Mouse (Mus musculus) neural tube, embryonic 11.5 days (tissue): ENCODE measurements at regions not wholly inside any gene's neighbourhood (a gene's known extent, or its start where the extent isn't known, plus 50 kb on each side); places are given as distances from the start of the nearest gene placed in this dataset.

ENCODE experiments used
- ATAC-seq: fragments of 200-750 bp; cut with Nextera tagmentation; 2 replicates; pipeline ENCODE4 v1.8.0; 2017; ENCODE audit warnings: moderate number of reproducible peaks, mild to moderate bottlenecking, moderate TSS enrichment, moderate library complexity; ENCODE audit not compliant: insufficient read depth, low FRiP score, low TSS enrichment
- DNase-seq: peaks from one replicate; pipeline ENCODE4 v3.0.0-alpha.2; 2015; ENCODE audit warnings: low spot score
- H3K27ac ChIP-seq: fragments of 300-500 bp; sonication (generic); 2 replicates; pipeline ENCODE4 v1.5.1; 2014; ENCODE audit warnings: low read depth, mild to moderate bottlenecking, low read length
- H3K27me3 ChIP-seq: fragments of 300-500 bp; sonication (generic); 2 replicates; pipeline ENCODE4 v1.6.1; 2014; ENCODE audit warnings: mild to moderate bottlenecking, low read length, mixed read lengths; ENCODE audit not compliant: control insufficient read depth, insufficient read depth
- H3K36me3 ChIP-seq: fragments of 300-500 bp; sonication (generic); 2 replicates; pipeline ENCODE4 v1.6.1; 2014; ENCODE audit warnings: mild to moderate bottlenecking, low read length, moderate library complexity, mixed read lengths; ENCODE audit not compliant: control insufficient read depth, insufficient read depth
- H3K4me1 ChIP-seq: fragments of 300-500 bp; sonication (generic); 2 replicates; pipeline ENCODE4 v1.6.1; 2014; ENCODE audit warnings: low read length, mixed read lengths; ENCODE audit not compliant: control insufficient read depth, insufficient read depth
- H3K4me2 ChIP-seq: fragments of 300-500 bp; sonication (generic); 2 replicates; pipeline ENCODE4 v1.6.1; 2014; ENCODE audit warnings: low read depth, mild to moderate bottlenecking, moderate library complexity
- H3K4me3 ChIP-seq: fragments of 300-500 bp; sonication (generic); 2 replicates; pipeline ENCODE4 v1.5.1; 2014; ENCODE audit warnings: low read depth, low read length
- H3K9ac ChIP-seq: fragments of 300-500 bp; sonication (generic); 2 replicates; pipeline ENCODE4 v1.6.1; 2014; ENCODE audit warnings: mild to moderate bottlenecking, low read length
- H3K9me3 ChIP-seq: fragments of 300-500 bp; sonication (generic); 2 replicates; pipeline ENCODE4 v1.6.1; 2016; ENCODE audit warnings: low read length; ENCODE audit not compliant: control insufficient read depth
- WGBS: fragments of 180-500 bp; shearing (Covaris S2); extraction: QIAGEN DNeasy Blood & Tissue Kit; methylation state at CpG from one replicate; pipeline ENCODE4 v1.1.7; 2014; 5-methylcytosine and 5-hydroxymethylcytosine counted together

DNA sequence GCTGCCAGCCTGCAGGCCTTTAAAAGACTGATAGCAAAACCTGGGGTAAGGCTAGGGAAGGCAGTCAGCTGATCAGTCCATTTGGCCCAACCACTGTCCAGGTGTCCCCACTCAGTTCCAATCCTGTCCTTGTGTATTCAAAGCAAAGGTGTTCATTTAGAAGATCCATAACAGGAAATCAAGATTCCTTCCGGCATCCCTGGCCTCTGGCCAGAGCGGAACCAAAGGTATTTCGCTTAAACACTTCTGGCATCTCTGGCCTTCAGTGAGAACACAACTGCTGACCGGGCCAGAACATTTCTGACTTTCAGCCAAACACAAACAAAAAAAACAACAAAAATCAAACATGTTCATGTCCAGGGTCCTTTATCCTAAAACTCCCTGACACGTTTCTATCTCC lies 102.3 kb downstream of the Hsd17b3 start:
- ATAC-seq (no peak), DNase-seq (no peak)
- no peaks in the 10 kb centered on the region for H3K9me3 ChIP-seq
- 89% methylated on average over 5 of the region's 5 CpGs for WGBS
- H3K27me3 ChIP-seq, result no peaks in the 10 kb centered on the region
- H3K36me3 ChIP-seq, result no peaks in the 10 kb centered on the region
- no peak overlapping the region for H3K9ac ChIP-seq
- H3K4me3 ChIP-seq, result no peak overlapping the region
- H3K27ac ChIP-seq, result no peak overlapping the region
- peaks cover 4% of the 10 kb centered on the region; the same call in 1 of the 2 replicates for H3K4me1 ChIP-seq
- H3K4me2 ChIP-seq, result no peak overlapping the region

GRCm38 (mm10) chr13:63985590-63985989 lies 103.4 kb downstream of the Hsd17b3 start:
- WGBS, result 4% methylated on average over 4 of the region's 4 CpGs
- Histone ChIP-seq H3K9ac (no peak overlapping the region), H3K9me3 (no peaks in the 10 kb centered on the region), H3K4me1 (peaks cover 3% of the 10 kb centered on the region), H3K36me3 (no peaks in the 10 kb centered on the region), H3K27ac (no peak overlapping the region), H3K27me3 (no peaks in the 10 kb centered on the region), H3K4me3 (no peak overlapping the region), H3K4me2 (no peak overlapping the region)
- DNase-seq (no peak), ATAC-seq (peak; percentile 68; the same call in 1 of the 2 replicates)

GRCm38 (mm10) chr13:63985086-63985485 lies 103.9 kb downstream of the Hsd17b3 start:
- H3K4me1 ChIP-seq, result peaks cover 7% of the 10 kb centered on the region
- WGBS, result 73% methylated on average over 5 of the region's 5 CpGs
- ATAC-seq (no peak), DNase-seq (no peak)
- no peak overlapping the region for H3K4me3 ChIP-seq
- no peak overlapping the region for H3K4me2 ChIP-seq
- H3K27ac ChIP-seq, result no peak overlapping the region
- H3K9me3 ChIP-seq, result no peaks in the 10 kb centered on the region
- no peaks in the 10 kb centered on the region for H3K36me3 ChIP-seq
- no peaks in the 10 kb centered on the region for H3K27me3 ChIP-seq
- H3K9ac ChIP-seq, result no peak overlapping the region

DNA sequence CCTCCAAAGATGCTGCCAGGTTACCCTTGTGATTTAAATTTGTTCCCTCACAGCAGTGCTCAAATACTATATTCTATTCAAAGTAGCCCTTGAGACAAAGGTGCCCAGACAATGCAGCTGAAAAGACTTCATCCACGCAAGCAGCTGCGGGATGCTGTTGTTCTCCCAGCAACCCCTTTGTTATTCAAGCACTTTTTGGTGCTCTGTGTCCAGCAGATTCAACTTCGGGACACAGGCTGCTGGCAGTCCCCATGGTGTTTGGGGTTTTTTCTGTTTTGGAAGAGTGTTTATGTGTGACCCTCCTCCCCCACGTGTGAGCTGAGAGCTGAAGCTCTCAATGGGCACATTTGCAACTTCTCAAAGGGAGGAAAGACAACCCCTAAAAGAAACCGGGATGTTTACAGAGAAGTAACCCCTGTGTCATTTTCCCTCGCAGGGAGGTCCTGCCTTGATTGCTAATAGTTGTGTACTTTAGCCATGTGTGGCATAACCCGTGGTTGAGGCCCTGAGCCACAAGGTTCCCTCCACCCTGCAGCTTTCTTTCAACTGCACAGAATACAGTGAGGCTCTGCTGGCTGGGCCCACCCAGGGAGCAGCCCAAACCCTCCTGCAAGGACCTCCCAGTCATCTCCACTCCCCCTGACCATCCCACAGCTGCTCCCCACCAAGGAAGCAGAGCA lies 108.9 kb downstream of the Hsd17b3 start:
- no peak overlapping the region for H3K4me2 ChIP-seq
- peak overlapping the region; percentile 35; the same call in 1 of the 2 replicates for H3K27ac ChIP-seq
- 5% methylated on average over 7 of the region's 7 CpGs for WGBS
- no peaks in the 10 kb centered on the region for H3K27me3 ChIP-seq
- no peak overlapping the region for H3K4me3 ChIP-seq
- no peaks in the 10 kb centered on the region for H3K9me3 ChIP-seq
- H3K4me1 ChIP-seq, result peaks cover 15% of the 10 kb centered on the region
- H3K9ac ChIP-seq, result peak overlapping the region; percentile 24; the same call in 1 of the 2 replicates
- DNase-seq (peak; percentile 49), ATAC-seq (no peak; the same call in 1 of the 2 replicates)
- no peaks in the 10 kb centered on the region for H3K36me3 ChIP-seq

GRCm38 (mm10) chr13:63979581-63979980 lies 109.4 kb downstream of the Hsd17b3 start:
- no peak overlapping the region for H3K4me3 ChIP-seq
- H3K4me1 ChIP-seq, result peaks cover 15% of the 10 kb centered on the region
- no peaks in the 10 kb centered on the region for H3K27me3 ChIP-seq
- H3K27ac ChIP-seq, result no peak overlapping the region
- 3% methylated on average over 1 of the region's 1 CpGs for WGBS
- no peak overlapping the region for H3K9ac ChIP-seq
- ATAC-seq (no peak), DNase-seq (no peak)
- no peaks in the 10 kb centered on the region for H3K36me3 ChIP-seq
- H3K4me2 ChIP-seq, result no peak overlapping the region
- H3K9me3 ChIP-seq, result no peaks in the 10 kb centered on the region

GRCm38 (mm10) chr13:63969907-63970306 lies 119.1 kb downstream of the Hsd17b3 start:
- Histone ChIP-seq H3K9me3 (no peaks in the 10 kb centered on the region), H3K4me3 (no peak overlapping the region), H3K27me3 (no peaks in the 10 kb centered on the region), H3K4me1 (no peaks in the 10 kb centered on the region), H3K4me2 (no peak overlapping the region), H3K36me3 (no peaks in the 10 kb centered on the region), H3K27ac (no peak overlapping the region), H3K9ac (no peak overlapping the region)
- WGBS, result 83% methylated on average over 2 of the region's 2 CpGs
- ATAC-seq, result no peak
- no peak for DNase-seq

DNA sequence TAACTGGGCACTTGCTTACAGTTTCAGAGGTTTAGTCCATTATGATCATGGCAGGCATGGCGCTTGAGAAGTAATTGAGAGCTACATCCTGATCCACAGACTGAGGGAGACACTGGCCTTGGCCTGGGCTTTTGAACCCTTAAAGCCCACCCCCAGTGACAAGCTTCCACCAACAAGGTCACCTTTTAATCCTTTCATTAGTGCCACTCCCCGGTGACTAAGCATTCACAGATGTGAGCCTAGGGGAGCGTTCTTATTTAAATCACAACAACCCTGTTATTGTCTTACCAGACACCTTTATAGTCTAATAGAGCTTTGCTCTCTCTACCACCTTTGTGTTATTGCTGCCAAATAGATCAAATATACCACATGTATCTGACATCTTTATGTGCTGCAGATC lies 120.4 kb downstream of the Hsd17b3 start:
- no peaks in the 10 kb centered on the region for H3K9me3 ChIP-seq
- no peak overlapping the region for H3K4me2 ChIP-seq
- H3K27me3 ChIP-seq, result no peaks in the 10 kb centered on the region
- ATAC-seq, result no peak
- no peak overlapping the region for H3K9ac ChIP-seq
- 55% methylated on average over 3 of the region's 3 CpGs for WGBS
- H3K4me3 ChIP-seq, result no peak overlapping the region
- no peaks in the 10 kb centered on the region for H3K36me3 ChIP-seq
- DNase-seq, result no peak
- no peak overlapping the region for H3K27ac ChIP-seq
- no peaks in the 10 kb centered on the region for H3K4me1 ChIP-seq

DNA sequence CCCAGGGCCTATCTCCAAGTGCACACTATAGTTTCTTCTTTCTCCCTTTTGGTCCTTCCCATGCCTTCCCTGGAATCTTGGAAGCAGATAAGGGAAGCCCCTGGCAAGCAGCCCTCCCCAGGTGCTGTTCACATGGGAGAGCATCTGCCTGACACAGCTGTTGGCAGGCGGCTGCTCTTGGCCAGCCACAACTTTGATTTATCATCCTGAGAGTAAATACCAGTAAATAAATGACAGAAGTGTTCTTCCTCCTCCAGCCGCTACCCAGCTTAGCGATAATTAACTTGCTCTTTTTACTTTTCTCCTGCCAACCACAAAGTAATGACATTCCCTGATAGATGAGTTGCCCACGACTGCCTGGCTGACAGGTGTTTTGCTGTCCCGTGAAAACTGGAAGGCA lies 131.9 kb downstream of the Hsd17b3 start:
- Histone ChIP-seq H3K4me2 (no peak overlapping the region), H3K36me3 (no peaks in the 10 kb centered on the region), H3K27me3 (no peaks in the 10 kb centered on the region), H3K4me1 (peaks cover 4% of the 10 kb centered on the region), H3K4me3 (no peak overlapping the region), H3K9me3 (no peaks in the 10 kb centered on the region), H3K27ac (no peak overlapping the region), H3K9ac (no peak overlapping the region)
- 22% methylated on average over 5 of the region's 5 CpGs for WGBS
- ATAC-seq (no peak), DNase-seq (no peak)

- Histone ChIP-seq H3K36me3 (no peaks in the 10 kb centered on the region), H3K4me1 (peaks cover 21% of the 10 kb centered on the region), H3K4me2 (no peak overlapping the region), H3K9me3 (no peaks in the 10 kb centered on the region), H3K9ac (no peak overlapping the region), H3K27me3 (no peaks in the 10 kb centered on the region), H3K27ac (no peak overlapping the region), H3K4me3 (no peak overlapping the region)
- DNase-seq (no peak), ATAC-seq (no peak)
- 82% methylated on average over 2 of the region's 2 CpGs for WGBS
Observed at GRCm38 (mm10) chr13:63954305-63954704, 134.7 kb downstream of the Hsd17b3 start.
